Mouse (Mus musculus): ENCODE measurements around the gene Gpr31b. TPM values are rescaled to one million over a fixed set of nuclear protein-coding genes. Genes with fewer than 3 reads are reported as not detected.
"Not testable (repeated sequence)": the region's sequence is repeated elsewhere in the genome, so short reads cannot be mapped to it uniquely, and the experiment has no call there.

Gpr31b gene
- polyA plus RNA-seq, 1 experiment from 2014 or later, result not detected

DNA sequence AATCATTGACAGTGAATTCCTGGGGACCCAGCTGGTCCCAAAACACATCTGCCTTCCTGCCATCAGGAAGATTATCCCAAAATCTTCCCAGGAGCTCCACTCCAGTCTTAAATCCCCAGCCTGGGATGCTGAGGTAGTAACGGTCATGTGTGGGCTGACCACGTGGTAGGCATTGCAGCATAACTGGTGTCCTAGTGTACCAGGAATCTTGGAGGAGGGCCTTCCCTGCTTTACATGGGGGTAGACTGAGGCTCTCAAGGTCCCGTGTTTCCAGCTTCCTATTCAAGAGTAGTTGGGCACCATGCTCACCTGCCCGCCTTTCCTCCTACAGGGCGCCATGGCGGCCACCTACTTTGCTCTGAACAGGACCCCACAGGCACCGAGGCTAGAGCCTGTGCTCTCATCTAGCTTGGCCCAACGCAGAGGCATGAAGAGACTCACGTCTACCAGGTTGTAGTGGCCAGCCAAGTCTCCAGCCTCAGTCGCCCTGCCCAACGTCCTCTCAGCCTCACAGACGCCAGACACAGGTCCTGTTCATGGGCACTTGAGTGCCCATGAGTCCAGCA lies 15.4 kb downstream of the Gpr31b start:
- H3K9ac ChIP-seq (replicated peaks; ENCODE audit: low read length); H3K4me2 ChIP-seq (replicated peaks; ENCODE audit: low read depth, low read length); H3K4me1 ChIP-seq (ENCODE audit: insufficient read depth, low read length); ATAC-seq (ENCODE audit: low FRiP score, low TSS enrichment); H3K27ac ChIP-seq (ENCODE audit: low read length); H3K27me3 ChIP-seq (ENCODE audit: insufficient read depth, low read length); H3K36me3 ChIP-seq (ENCODE audit: insufficient read depth, low read length); H3K9me3 ChIP-seq (ENCODE audit: low read length); H3K4me3 ChIP-seq (ENCODE audit: low read length): not testable (repeated sequence)
- WGBS, result 83% methylated on average over 3 of the region's 12 CpGs

DNA sequence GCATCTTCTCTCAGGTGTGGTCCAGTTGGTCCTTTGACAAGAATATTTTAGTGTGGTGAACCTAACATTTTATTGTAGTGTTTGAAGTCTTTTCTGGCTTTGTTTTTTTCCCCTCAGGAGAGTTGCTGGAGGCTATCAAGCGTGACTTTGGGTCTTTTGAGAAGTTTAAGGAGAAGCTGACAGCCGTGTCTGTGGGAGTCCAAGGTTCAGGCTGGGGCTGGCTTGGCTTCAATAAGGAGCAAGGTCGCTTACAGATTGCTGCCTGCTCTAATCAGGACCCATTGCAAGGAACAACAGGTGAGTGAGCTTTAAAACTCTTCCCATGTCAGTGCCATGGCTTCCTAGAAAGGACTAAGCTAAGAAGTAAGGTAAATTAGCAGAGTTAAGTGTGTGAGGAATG lies 38.8 kb downstream of the Gpr31b start:
- H3K27me3 ChIP-seq (ENCODE audit: insufficient read depth, low read length), result no peaks in the 10 kb centered on the region
- 61% methylated on average over 3 of the region's 3 CpGs for WGBS
- H3K4me1 ChIP-seq (ENCODE audit: insufficient read depth, low read length), result peaks cover 10% of the 10 kb centered on the region
- no peak overlapping the region for H3K9ac ChIP-seq (replicated peaks; ENCODE audit: low read length)
- no peak overlapping the region; the same call in 1 of the 2 replicates for H3K27ac ChIP-seq (ENCODE audit: low read length)
- ATAC-seq (ENCODE audit: low FRiP score, low TSS enrichment), result no peak
- H3K36me3 ChIP-seq (ENCODE audit: insufficient read depth, low read length), result peaks cover 33% of the 10 kb centered on the region
- no peak overlapping the region for H3K4me3 ChIP-seq (ENCODE audit: low read length)
- no peak overlapping the region for H3K4me2 ChIP-seq (replicated peaks; ENCODE audit: low read depth, low read length)
- no peaks in the 10 kb centered on the region for H3K9me3 ChIP-seq (ENCODE audit: low read length)

GRCm38 (mm10) chr17:13009887-13010286 lies 42.2 kb downstream of the Gpr31b start:
- Histone ChIP-seq H3K36me3 (ENCODE audit: insufficient read depth, low read length) (peaks cover 26% of the 10 kb centered on the region), H3K4me1 (ENCODE audit: insufficient read depth, low read length) (peaks cover 16% of the 10 kb centered on the region), H3K4me2 (replicated peaks; ENCODE audit: low read depth, low read length) (no peak overlapping the region), H3K9me3 (ENCODE audit: low read length) (no peaks in the 10 kb centered on the region), H3K27ac (ENCODE audit: low read length) (no peak overlapping the region), H3K9ac (replicated peaks; ENCODE audit: low read length) (no peak overlapping the region), H3K27me3 (ENCODE audit: insufficient read depth, low read length) (no peaks in the 10 kb centered on the region), H3K4me3 (ENCODE audit: low read length) (no peak overlapping the region)
- no peak for ATAC-seq (ENCODE audit: low FRiP score, low TSS enrichment)
- 33% methylated on average over 3 of the region's 3 CpGs for WGBS

DNA sequence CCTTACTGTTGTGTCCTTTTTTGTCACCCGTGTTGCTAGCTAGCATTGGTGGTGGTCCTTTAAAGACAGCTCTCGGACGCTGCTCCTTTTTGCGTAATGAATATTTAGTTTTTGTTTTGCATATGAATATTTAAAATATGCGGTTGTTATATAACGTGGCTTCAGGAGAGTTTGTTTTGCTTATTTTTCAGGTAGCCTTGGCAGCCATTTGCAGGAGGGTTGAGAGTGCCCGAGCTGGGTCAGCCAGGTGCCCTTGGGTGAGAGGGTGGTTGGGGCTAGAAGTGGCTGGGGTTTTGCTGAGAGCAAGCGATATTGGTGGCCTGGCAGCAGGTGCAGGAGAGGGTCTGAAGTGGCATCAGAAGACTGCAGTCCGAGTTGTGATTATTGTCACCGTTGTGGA lies 43.6 kb downstream of the Gpr31b start:
- ATAC-seq (ENCODE audit: low FRiP score, low TSS enrichment), result no peak
- H3K4me3 ChIP-seq (ENCODE audit: low read length), result peak overlapping the region; percentile 89
- H3K9ac ChIP-seq (replicated peaks; ENCODE audit: low read length), result peak overlapping the region; percentile 78
- H3K9me3 ChIP-seq (ENCODE audit: low read length), result no peaks in the 10 kb centered on the region
- 2% methylated on average over 10 of the region's 10 CpGs for WGBS
- peaks cover 16% of the 10 kb centered on the region for H3K4me1 ChIP-seq (ENCODE audit: insufficient read depth, low read length)
- H3K36me3 ChIP-seq (ENCODE audit: insufficient read depth, low read length), result peaks cover 18% of the 10 kb centered on the region; the same call in 1 of the 2 replicates
- H3K27ac ChIP-seq (ENCODE audit: low read length), result peak overlapping the region; percentile 95
- peak overlapping the region; percentile 60 for H3K4me2 ChIP-seq (replicated peaks; ENCODE audit: low read depth, low read length)
- no peaks in the 10 kb centered on the region for H3K27me3 ChIP-seq (ENCODE audit: insufficient read depth, low read length)

- Histone ChIP-seq H3K4me1 (ENCODE audit: insufficient read depth, low read length) (peaks cover 13% of the 10 kb centered on the region), H3K9ac (replicated peaks; ENCODE audit: low read length) (peak overlapping the region; percentile 78), H3K27ac (ENCODE audit: low read length) (peak overlapping the region; percentile 95), H3K4me2 (replicated peaks; ENCODE audit: low read depth, low read length) (peak overlapping the region; percentile 60), H3K4me3 (ENCODE audit: low read length) (peak overlapping the region; percentile 89), H3K27me3 (ENCODE audit: insufficient read depth, low read length) (no peaks in the 10 kb centered on the region), H3K36me3 (ENCODE audit: insufficient read depth, low read length) (peaks cover 11% of the 10 kb centered on the region; the same call in 1 of the 2 replicates), H3K9me3 (ENCODE audit: low read length) (no peaks in the 10 kb centered on the region)
- WGBS, result under 1% methylated on average over 75 of the region's 76 CpGs
- ATAC-seq (ENCODE audit: low FRiP score, low TSS enrichment), result peak; percentile 99
These were observed 44.2 kb downstream of the Gpr31b start for GRCm38 (mm10) chr17:13007730-13008425.

GRCm38 (mm10) chr17:13006984-13007383 lies 45.1 kb downstream of the Gpr31b start:
- Histone ChIP-seq H3K4me3 (ENCODE audit: low read length) (peak overlapping the region; percentile 89), H3K9ac (replicated peaks; ENCODE audit: low read length) (no peak overlapping the region), H3K36me3 (ENCODE audit: insufficient read depth, low read length) (peaks cover 5% of the 10 kb centered on the region; the same call in 1 of the 2 replicates), H3K4me2 (replicated peaks; ENCODE audit: low read depth, low read length) (peak overlapping the region; percentile 60), H3K27ac (ENCODE audit: low read length) (peak overlapping the region; percentile 70), H3K27me3 (ENCODE audit: insufficient read depth, low read length) (no peaks in the 10 kb centered on the region), H3K4me1 (ENCODE audit: insufficient read depth, low read length) (peaks cover 13% of the 10 kb centered on the region), H3K9me3 (ENCODE audit: low read length) (no peaks in the 10 kb centered on the region)
- 36% methylated on average over 5 of the region's 5 CpGs for WGBS
- ATAC-seq (ENCODE audit: low FRiP score, low TSS enrichment), result no peak

DNA sequence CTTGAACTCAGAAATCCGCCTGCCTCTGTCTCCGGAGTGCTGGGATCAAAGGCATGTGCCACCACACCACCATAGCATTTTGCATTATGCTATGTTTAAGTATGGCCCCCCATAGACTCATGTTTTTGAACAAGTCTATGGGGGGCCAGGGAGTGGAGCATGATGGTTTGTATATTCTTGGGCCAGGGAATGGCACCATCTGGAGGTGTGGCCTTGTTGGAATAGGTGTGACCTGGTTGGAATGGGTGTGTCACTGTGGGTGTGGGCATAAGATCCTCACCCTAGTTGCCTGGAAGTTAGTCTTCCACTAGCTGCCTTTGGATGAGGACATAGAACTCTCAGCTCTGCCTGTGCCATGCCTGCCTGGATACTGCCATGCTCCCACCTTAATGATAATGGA lies 45.5 kb downstream of the Gpr31b start, which contains the start of gene Sod2:
Gene Sod2 (plus strand): TSS at position 301 of the 400 bp plus-strand sequence.
- not testable (repeated sequence) for H3K9me3 ChIP-seq (ENCODE audit: low read length); ATAC-seq (ENCODE audit: low FRiP score, low TSS enrichment); H3K27me3 ChIP-seq (ENCODE audit: insufficient read depth, low read length); H3K36me3 ChIP-seq (ENCODE audit: insufficient read depth, low read length)
- Histone ChIP-seq H3K4me1 (ENCODE audit: insufficient read depth, low read length) (peaks cover 13% of the 10 kb centered on the region), H3K27ac (ENCODE audit: low read length) (peak within 1 kb of the TSS; percentile 95), H3K4me2 (replicated peaks; ENCODE audit: low read depth, low read length) (peak within 1 kb of the TSS; percentile 60), H3K9ac (replicated peaks; ENCODE audit: low read length) (peak within 1 kb of the TSS; percentile 64), H3K4me3 (ENCODE audit: low read length) (peak within 1 kb of the TSS; percentile 89)
- WGBS, result 95% methylated on average over 2 of the region's 2 CpGs

GRCm38 (mm10) chr17:13004436-13004835 lies 47.7 kb downstream of the Gpr31b start:
- H3K4me1 ChIP-seq (ENCODE audit: insufficient read depth, low read length), result peaks cover 13% of the 10 kb centered on the region
- not testable (repeated sequence) for H3K4me3 ChIP-seq (ENCODE audit: low read length); H3K27ac ChIP-seq (ENCODE audit: low read length); H3K36me3 ChIP-seq (ENCODE audit: insufficient read depth, low read length); H3K9me3 ChIP-seq (ENCODE audit: low read length); ATAC-seq (ENCODE audit: low FRiP score, low TSS enrichment); H3K27me3 ChIP-seq (ENCODE audit: insufficient read depth, low read length); H3K9ac ChIP-seq (replicated peaks; ENCODE audit: low read length); H3K4me2 ChIP-seq (replicated peaks; ENCODE audit: low read depth, low read length)
- whole genome bisulfite sequencing, result 79% methylated on average over 2 of the region's 2 CpGs

DNA sequence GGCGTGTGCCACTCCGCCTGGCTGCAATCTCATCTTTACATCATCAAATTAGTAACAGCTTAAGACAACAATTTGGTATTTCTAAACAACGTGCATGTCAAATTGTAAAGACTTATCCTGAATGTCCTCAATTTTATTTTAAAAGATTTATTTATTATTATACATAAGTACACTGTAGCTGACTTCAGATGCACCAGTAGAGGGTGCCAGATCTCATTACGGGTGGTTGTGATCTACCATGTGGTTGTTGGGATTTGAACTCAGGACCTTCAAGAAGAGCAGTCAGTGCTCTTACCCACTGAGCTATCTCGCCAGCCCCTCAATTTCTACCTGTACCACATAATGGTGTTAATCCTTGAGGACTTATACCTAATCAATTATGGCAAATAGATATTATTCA lies 49.9 kb downstream of the Gpr31b start:
- not testable (repeated sequence) for H3K4me2 ChIP-seq (replicated peaks; ENCODE audit: low read depth, low read length); H3K27ac ChIP-seq (ENCODE audit: low read length); H3K9me3 ChIP-seq (ENCODE audit: low read length); ATAC-seq (ENCODE audit: low FRiP score, low TSS enrichment); H3K9ac ChIP-seq (replicated peaks; ENCODE audit: low read length); H3K4me3 ChIP-seq (ENCODE audit: low read length); H3K27me3 ChIP-seq (ENCODE audit: insufficient read depth, low read length); H3K36me3 ChIP-seq (ENCODE audit: insufficient read depth, low read length); H3K4me1 ChIP-seq (ENCODE audit: insufficient read depth, low read length)
- 94% methylated on average over 5 of the region's 5 CpGs for WGBS

Data from kidney, embryonic 16.5 days (tissue).